Mouse (Mus musculus): ENCODE measurements around the gene App.

- TF ChIP-seq CTCF (IDR thresholded peaks at IDR 0.05; ENCODE audit: low read depth) (no peak), EP300 (IDR thresholded peaks at IDR 0.05; ENCODE audit: low read depth) (no peak)
Measured at GRCm38 (mm10) chr16:85053996-85054395, 119.6 kb downstream of the App start.
